ENCODE assay signal across 10 mouse cellular contexts in the genomic region with DNA sequence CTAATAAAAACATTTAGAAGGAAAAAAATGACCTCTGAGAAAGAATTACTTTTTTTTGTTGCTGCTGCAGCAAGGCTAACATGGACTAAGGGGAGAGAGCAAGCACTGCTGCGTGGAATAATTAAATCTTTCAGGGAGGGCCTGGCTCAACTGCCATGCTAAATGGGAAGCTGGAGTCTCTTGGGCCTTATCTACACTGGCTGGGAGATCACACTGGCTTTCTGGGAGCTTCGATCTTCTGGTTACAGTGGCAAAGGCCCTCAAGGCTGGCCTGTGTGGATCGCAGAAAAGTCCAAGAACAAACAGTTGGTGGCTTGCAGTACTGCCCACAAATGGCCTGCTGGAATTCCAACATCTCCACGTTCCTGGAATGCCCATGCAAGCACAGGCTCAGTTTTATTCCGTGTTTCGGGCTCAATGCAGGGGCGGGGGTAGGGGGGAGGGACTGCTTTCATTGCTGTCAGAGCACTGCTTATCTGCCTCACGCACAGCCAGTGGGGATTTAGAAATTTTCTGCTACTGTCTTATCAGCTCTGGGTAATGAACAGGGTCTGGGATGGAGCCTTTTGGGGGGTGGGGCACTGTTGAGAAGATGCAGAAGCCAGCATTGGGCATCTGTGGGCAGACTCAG.
DNase-seq lines count a peak whose midpoint lies in the region; ATAC-seq and TF ChIP-seq lines count a peak whose summit lies in the region.
"Had no signal": no experiment of that assay in that cellular context is flagged by ENCODE, and none has a peak within 500 bp of the region (broad histone marks: within the 10 kb centered on the region; RNA-seq: fewer than 3 reads in every experiment).

No protein-coding gene starts in this region.

- no peak for DNase-seq in heart, postnatal 14 days
- DNase-seq in MEL (ENCODE audit: low read depth, low spot score), result peak; percentile 11
- no peak for DNase-seq in midbrain, embryonic 10.5 days (ENCODE audit: low spot score)
- no peak for DNase-seq in retina, postnatal 1 day
- DNase-seq in adrenal gland, postnatal 4 days (ENCODE audit: low spot score in 2 of 2), result no peak
- no peak for DNase-seq in lung, postnatal 25 days (ENCODE audit: low spot score)
- DNase-seq: B cell, adult 2 months had no signal

- peak overlapping the region; percentile 11 for H3K9ac ChIP-seq in heart, embryonic 11.5 days (ENCODE audit: low read depth, low read length)
- no peak overlapping the region for H3K9ac ChIP-seq in MEL (ENCODE audit: control insufficient read depth, low read depth, low read length, poor library complexity, severe bottlenecking)
- H3K9ac ChIP-seq in forebrain, embryonic 15.5 days (replicated peaks), result peak overlapping the region; percentile 25; the same call in 1 of the 2 replicates

- intact Hi-C loops in heart, postnatal 14 days (cut with DNase I), result no loop called here

- H3K4me3 ChIP-seq in heart, embryonic 11.5 days (ENCODE audit: low read depth, low read length), result no peak overlapping the region
- H3K4me3 ChIP-seq in MEL (ENCODE audit: control insufficient read depth in 1 of 2, insufficient read depth in 1 of 2, low read depth in 2 of 2, low read length in 2 of 2), result no peak overlapping the region
- H3K4me3 ChIP-seq in forebrain, embryonic 15.5 days, result no peak overlapping the region
- H3K4me3 ChIP-seq in midbrain, embryonic 10.5 days, result no peak overlapping the region

- H3K9me3 ChIP-seq in heart, embryonic 11.5 days (replicated peaks; ENCODE audit: control insufficient read depth, low read length), result no peaks in the 10 kb centered on the region
- no peaks in the 10 kb centered on the region for H3K9me3 ChIP-seq in MEL (replicated peaks; ENCODE audit: insufficient read depth, low read length)
- H3K9me3 ChIP-seq in forebrain, embryonic 15.5 days, result no peaks in the 10 kb centered on the region
- no peaks in the 10 kb centered on the region for H3K9me3 ChIP-seq in midbrain, embryonic 10.5 days (replicated peaks)

- no peaks in the 10 kb centered on the region for H3K27me3 ChIP-seq in heart, embryonic 11.5 days (ENCODE audit: control insufficient read depth, insufficient read depth, low read length)
- H3K27me3 ChIP-seq in MEL (ENCODE audit: control insufficient read depth in 1 of 2, insufficient read depth in 2 of 2, low read length in 2 of 2), result no peaks in the 10 kb centered on the region
- H3K27me3 ChIP-seq in forebrain, embryonic 15.5 days, result no peaks in the 10 kb centered on the region
- no peaks in the 10 kb centered on the region for H3K27me3 ChIP-seq in midbrain, embryonic 10.5 days (ENCODE audit: low read depth, poor library complexity, severe bottlenecking)

- H3K4me1 ChIP-seq in heart, embryonic 11.5 days (ENCODE audit: control insufficient read depth, insufficient read depth, low read length), result peaks cover 62% of the 10 kb centered on the region
- peaks cover 0 to 14% of the 10 kb centered on the region in 2 experiments; a peak in 3 of 4 replicates for H3K4me1 ChIP-seq in MEL (ENCODE audit: control insufficient read depth in 1 of 2, insufficient read depth in 2 of 2, low read length in 2 of 2)
- peaks cover 83% of the 10 kb centered on the region for H3K4me1 ChIP-seq in forebrain, embryonic 15.5 days
- H3K4me1 ChIP-seq in midbrain, embryonic 10.5 days, result peaks cover 88% of the 10 kb centered on the region

- no peak for TF ChIP-seq RAD21 in MEL (IDR thresholded peaks at IDR 0.05; ENCODE audit: low read depth, low read length)

- no peak for TF ChIP-seq POLR2A in MEL (IDR thresholded peaks at IDR 0.05; ENCODE audit: control insufficient read depth in 1 of 2, insufficient read depth in 1 of 2, low read depth in 1 of 2, low read length in 2 of 2, poor library complexity in 1 of 2)

- 5% methylated on average over 8 of the region's 8 CpGs for WGBS in heart, embryonic 11.5 days (ENCODE audit: insufficient replicate concordance)
- WGBS in forebrain, embryonic 15.5 days, result 20% methylated on average over 8 of the region's 8 CpGs
- WGBS in midbrain, embryonic 10.5 days, result 44% methylated on average over 8 of the region's 8 CpGs

- no peak for TF ChIP-seq EP300 in MEL (IDR thresholded peaks at IDR 0.05; ENCODE audit: low read depth in 1 of 2, low read length in 2 of 2)

- no peaks in the 10 kb centered on the region for H3K36me3 ChIP-seq in heart, embryonic 11.5 days (ENCODE audit: control insufficient read depth, insufficient read depth, low read length)
- peaks cover 0 to 8% of the 10 kb centered on the region in 2 experiments; a peak in 2 of 4 replicates for H3K36me3 ChIP-seq in MEL (ENCODE audit: control insufficient read depth in 1 of 2, insufficient read depth in 2 of 2, low read length in 2 of 2)
- H3K36me3 ChIP-seq in forebrain, embryonic 15.5 days, result peaks cover 4% of the 10 kb centered on the region; the same call in 1 of the 2 replicates
- no peaks in the 10 kb centered on the region for H3K36me3 ChIP-seq in midbrain, embryonic 10.5 days

- peak overlapping the region; percentile 95 for H3K27ac ChIP-seq in heart, embryonic 11.5 days (ENCODE audit: low read depth, low read length)
- H3K27ac ChIP-seq in MEL (ENCODE audit: control insufficient read depth, low read depth, low read length), result no peak overlapping the region
- H3K27ac ChIP-seq in forebrain, embryonic 15.5 days (replicated peaks), result peak overlapping the region; percentile 41
- H3K27ac ChIP-seq in midbrain, embryonic 10.5 days (replicated peaks), result peak overlapping the region; percentile 91

- peak overlapping the region; percentile 46 for H3K4me2 ChIP-seq in heart, embryonic 11.5 days
- H3K4me2 ChIP-seq in forebrain, embryonic 15.5 days (replicated peaks), result no peak overlapping the region

- ATAC-seq in heart, embryonic 11.5 days (replicated peaks; ENCODE audit: insufficient number of reproducible peaks, low FRiP score, low TSS enrichment), result peak; percentile 50; the same call in 1 of the 2 replicates
- no peak for ATAC-seq in forebrain, embryonic 15.5 days (replicated peaks)
- ATAC-seq: intestine, embryonic 16.5 days had no signal

- no peaks in the 10 kb centered on the region for H3K79me2 ChIP-seq in MEL (ENCODE audit: control insufficient read depth, insufficient read depth, low read length, poor library complexity)

- no peak for TF ChIP-seq CTCF in MEL (IDR thresholded peaks at IDR 0.05 in 2 of 3, conservative IDR thresholded peaks at IDR 0.05 in 1 of 3; ENCODE audit: control insufficient read depth in 1 of 3, insufficient read depth in 1 of 3, low read depth in 2 of 3, low read length in 3 of 3, poor library complexity in 1 of 3, severe bottlenecking in 1 of 3)

TF ChIP-seq in MEL, 35 proteins besides CTCF, POLR2A, EP300 and RAD21:
- TF ChIP-seq ZNF384 (IDR thresholded peaks at IDR 0.05; ENCODE audit: low read depth, low read length), result no peak
- TF ChIP-seq GABPA (IDR thresholded peaks at IDR 0.05; ENCODE audit: low read depth, low read length), result no peak
- TF ChIP-seq ZC3H11A (IDR thresholded peaks at IDR 0.05; ENCODE audit: low read depth, low read length), result no peak
